Mouse (Mus musculus): ENCODE data around the gene Tm7sf2.

Gene Tm7sf2

DNA sequence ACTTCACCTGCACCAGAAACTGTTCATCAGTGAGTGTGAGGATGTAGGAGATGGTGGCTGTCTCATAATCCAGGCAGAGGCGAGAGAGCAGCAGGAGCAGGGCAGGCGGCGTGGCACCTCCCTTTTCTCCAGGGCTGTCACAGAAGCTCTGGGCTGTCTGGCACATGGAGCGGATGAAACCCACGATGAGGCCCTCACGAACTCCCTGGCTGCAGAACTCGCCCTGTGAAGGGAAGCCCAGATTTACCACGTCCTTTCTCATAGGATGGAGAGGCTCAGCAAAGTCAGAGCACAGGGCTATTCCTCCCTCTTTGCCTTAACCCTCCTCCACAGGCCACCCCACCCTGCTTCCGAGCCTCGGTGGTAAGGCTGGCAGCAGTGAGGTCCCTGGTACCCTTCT lies 1.7 kb upstream of the Tm7sf2 start:
- DNase-seq (ENCODE audit: low read depth), result no peak

GRCm38 (mm10) chr19:6068951-6069350 lies 778 bp upstream of the Tm7sf2 start:
- no peak for DNase-seq (ENCODE audit: low read depth)

DNA sequence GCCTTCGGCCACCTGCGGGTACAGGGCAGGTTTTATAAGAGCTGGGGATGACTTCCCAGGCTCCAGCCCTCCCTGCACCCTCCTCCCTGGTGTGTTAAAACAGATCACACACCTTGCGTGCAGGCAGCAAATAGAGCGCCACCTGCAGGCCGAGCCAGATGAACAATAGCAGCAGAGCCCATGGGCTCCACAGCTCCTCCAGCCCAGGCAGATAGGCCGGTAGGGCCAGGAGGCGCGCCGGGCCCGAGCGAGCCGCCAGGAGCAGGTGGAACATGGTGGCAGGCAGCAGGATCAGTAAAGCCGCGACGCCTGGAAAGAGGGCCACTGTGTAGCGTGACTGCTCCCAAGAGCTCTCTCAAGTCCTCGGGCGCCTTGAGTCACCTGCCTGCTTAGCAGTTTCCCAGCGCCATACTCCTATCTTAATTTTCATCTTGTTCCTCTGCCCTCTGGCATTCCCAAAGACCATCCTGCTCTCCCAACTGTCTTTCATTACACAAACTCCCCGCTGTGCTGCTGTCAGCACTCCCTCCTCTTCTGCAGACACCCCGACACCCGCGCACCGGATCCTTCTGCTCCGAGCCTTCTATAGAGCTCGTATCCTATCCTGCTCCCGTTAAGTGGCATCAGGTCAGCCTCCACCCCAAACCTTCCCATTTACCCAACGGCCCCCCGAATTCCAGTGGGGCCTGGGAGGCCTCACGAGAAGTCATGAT lies 1.0 kb downstream of the Tm7sf2 start:
- DNase-seq (ENCODE audit: low read depth), result peak; percentile 93

GRCm38 (mm10) chr19:6066571-6066970 lies 1.6 kb downstream of the Tm7sf2 start:
- DNase-seq (ENCODE audit: low read depth), result no peak

DNA sequence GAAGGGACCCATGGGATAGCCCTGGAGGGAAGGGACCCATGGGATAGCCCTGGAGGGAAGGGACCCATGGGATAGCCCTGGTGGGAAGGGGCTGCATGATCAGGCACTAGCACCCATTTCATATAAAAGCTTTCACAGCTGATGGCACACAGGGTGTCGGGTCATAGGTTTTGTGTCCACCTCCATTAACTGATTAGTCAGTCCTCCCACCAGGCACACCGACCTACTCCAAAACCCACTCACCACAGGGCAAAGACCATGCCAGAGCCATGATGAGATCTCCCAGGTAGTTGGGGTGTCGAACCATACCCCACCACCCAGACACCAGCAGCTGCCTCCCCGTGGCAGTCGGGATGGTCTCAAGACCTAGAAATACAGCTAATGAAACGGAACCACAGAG lies 5.1 kb downstream of the Tm7sf2 start:
- no peak for DNase-seq (ENCODE audit: low read depth)

DNA sequence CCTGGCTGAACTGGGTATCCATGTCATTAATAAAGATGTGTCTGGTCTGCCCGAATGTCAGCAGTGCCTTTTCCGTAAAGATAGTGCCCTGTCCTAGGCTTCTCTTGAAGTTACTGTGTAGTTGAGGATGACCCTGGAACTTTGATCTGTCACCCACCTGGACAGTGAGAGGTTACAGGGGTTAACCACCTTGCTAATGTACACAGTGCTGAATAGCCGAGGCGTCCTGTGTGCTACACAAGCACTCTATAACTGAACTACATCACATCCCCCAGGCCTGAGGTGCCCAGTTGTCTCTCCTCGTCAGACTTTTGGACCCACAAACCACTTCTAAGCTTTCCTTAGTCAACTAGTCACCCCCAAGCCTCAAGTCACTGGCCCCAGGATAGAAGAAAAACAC lies 5.8 kb downstream of the Tm7sf2 start:
- no peak for DNase-seq (ENCODE audit: low read depth)

DNA sequence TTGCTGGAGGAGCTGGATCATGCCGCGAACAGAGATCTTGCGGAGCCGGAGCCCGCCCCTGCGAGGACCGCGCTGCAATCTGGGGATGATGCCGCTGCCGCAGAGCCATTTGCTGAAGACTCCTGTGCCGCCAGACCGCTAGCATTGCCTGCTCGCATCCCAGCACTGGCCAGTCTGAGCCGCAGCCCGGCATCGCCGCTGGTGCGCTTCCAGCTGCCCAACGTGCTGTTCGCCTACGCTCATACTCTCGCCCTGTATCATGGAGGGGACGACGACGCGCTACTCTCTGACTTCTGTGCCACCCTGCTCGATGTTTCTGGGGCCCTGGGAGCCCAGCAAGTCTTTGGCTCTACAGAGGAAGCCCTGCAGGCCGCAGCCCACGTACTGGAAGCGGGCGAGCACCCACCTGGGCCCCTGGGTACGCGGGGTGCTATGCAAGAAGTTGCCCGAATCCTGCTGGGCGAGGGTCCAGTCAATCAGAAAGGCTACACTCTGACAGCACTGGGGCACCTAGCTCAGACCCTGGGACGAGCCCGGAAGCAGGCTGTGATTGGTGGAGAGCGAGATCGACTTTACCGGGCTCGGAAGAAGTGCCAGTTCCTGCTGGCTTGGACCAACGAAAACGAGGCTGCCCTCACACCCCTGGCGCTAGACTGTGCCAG lies 6.4 kb downstream of the Tm7sf2 start:
- peak; percentile 74 for DNase-seq (ENCODE audit: low read depth)

DNA sequence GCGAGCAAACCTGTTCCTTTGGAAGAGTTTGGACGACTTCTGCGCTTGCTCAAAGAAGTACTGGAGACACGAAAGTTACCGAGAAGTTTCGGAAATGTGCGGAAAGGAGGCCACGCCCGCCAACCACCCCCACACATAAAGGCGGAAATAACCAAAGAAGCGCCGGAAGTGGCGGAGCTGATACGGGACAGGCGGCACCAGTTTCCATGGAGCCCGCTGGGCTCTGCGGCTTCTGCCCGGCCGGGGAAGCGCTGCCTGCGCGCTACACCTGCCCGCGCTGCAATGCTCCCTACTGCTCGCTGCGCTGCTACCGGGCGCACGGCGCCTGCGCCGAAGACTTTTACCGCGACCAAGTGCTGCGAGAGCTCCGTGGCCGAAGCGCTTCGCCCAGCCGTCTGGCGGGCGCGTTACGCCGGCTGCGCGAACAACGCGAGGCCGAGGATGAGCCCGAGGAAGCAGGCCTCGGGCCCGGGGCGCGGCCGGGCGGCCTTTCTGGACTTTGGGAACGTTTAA lies 7.1 kb downstream of the Tm7sf2 start, which contains the start of gene Znhit2:
Znhit2 (plus strand) TSS at position 172 of the 513 bp plus-strand sequence.
- DNase-seq (ENCODE audit: low read depth), result peak; percentile 96

- no peak for DNase-seq (ENCODE audit: low read depth)
Observed at GRCm38 (mm10) chr19:6058966-6059365, 9.2 kb downstream of the Tm7sf2 start.

GRCm38 (mm10) chr19:6058513-6058912 lies 9.7 kb downstream of the Tm7sf2 start:
- no peak for DNase-seq (ENCODE audit: low read depth)

DNA sequence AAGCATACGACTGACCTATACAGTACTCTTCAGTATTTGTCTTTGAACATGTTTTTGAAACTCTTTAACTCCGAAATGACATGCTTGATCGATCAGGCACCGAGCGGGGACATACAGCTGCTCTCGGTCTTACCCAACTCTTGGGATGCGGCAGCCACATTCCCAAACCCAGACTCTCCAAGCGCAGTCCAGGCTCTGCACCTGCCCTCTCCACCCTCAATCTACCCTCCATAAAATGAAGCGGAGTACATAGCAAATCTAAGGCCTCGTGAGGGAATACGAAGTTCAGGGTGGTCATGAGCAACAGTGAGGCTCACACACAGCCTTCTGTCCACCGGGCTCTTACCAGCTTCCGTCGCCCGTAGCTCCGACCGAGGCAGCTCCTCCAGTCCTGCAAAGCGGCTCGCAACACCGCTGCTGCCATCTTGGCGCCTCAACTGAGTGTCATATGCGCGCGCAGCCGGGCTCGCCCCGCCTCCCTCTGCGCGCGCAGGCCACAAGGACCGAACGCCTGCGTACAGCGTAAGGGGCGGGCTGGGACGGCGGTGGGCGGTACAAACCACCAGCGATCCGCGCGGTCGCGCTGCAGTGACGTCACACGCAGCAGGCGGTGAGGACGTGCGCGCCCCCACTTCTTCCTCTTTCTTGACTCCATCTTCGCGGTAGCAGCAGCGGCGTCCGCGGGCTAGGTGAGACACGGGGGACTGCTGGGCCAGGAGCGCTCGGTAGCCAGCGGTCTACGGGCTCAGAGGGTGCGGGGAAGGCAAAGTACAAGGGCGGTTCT lies 10.7 kb downstream of the Tm7sf2 start, which contains the start of the genes Mrpl49 and Fau:
Mrpl49 (minus strand) TSS at position 473 of the 784 bp plus-strand sequence.
Fau (plus strand) TSS at position 532 of the 784 bp plus-strand sequence.
- peak; percentile 99 for DNase-seq (ENCODE audit: low read depth)

DNA sequence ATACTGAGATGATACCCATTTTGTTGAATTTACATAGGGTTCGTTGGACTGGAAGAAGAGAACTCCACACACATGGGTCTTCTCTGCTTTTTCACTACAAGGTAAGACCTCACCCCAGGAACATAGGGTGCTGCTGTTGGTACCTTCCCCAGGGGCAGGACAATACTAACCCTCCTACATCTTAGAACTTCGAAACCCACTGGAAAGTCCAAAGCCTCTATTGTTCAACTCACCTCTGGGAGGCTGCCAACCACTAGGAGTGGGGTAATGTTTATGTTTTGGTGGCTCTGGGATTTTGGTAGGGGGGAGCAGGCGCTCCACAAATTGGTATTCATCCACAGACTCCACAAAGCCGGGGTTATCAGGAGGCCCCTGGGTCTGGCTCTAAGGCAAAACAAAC lies 11.5 kb downstream of the Tm7sf2 start:
- no peak for DNase-seq (ENCODE audit: low read depth)

DNA sequence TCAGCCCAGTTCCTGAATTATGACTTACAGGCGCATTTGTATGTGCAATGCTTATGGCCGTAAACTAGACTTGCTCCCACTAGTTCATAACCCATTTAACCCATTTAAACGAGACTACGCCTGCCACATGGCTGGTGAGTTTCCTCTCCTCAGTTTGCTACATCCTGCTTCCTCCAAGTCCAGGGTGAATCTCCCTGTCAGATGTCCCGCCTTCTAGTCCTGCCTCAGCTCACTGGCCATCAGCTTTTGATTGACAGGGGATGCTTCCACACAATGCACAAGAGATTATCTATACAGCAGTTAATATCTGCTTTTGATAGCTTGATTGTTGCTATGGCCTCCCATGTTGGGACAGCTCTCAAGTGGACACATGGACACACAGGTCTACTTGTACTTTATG lies 13.9 kb downstream of the Tm7sf2 start:
- DNase-seq (ENCODE audit: low read depth), result peak; percentile 10

GRCm38 (mm10) chr19:6052516-6052915 lies 15.7 kb downstream of the Tm7sf2 start:
- no peak for DNase-seq (ENCODE audit: low read depth)

GRCm38 (mm10) chr19:6048681-6049410 lies 19.3 kb downstream of the Tm7sf2 start:
- DNase-seq (ENCODE audit: low read depth), result no peak

DNA sequence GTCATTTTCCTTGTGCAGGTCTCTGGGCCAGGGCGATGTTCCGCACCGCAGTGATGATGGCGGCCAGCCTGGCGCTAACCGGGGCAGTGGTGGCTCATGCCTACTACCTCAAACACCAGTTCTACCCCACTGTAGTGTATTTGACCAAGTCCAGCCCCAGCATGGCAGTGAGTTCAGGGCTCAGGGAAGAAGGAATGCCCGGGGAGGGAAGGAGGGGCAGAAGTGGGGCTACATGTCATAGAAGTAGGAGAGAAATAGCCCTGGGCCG lies 20.3 kb downstream of the Tm7sf2 start:
- DNase-seq (ENCODE audit: low read depth), result no peak

GRCm38 (mm10) chr19:6047154-6047898 lies 20.8 kb downstream of the Tm7sf2 start:
- no peak for DNase-seq (ENCODE audit: low read depth)

DNA sequence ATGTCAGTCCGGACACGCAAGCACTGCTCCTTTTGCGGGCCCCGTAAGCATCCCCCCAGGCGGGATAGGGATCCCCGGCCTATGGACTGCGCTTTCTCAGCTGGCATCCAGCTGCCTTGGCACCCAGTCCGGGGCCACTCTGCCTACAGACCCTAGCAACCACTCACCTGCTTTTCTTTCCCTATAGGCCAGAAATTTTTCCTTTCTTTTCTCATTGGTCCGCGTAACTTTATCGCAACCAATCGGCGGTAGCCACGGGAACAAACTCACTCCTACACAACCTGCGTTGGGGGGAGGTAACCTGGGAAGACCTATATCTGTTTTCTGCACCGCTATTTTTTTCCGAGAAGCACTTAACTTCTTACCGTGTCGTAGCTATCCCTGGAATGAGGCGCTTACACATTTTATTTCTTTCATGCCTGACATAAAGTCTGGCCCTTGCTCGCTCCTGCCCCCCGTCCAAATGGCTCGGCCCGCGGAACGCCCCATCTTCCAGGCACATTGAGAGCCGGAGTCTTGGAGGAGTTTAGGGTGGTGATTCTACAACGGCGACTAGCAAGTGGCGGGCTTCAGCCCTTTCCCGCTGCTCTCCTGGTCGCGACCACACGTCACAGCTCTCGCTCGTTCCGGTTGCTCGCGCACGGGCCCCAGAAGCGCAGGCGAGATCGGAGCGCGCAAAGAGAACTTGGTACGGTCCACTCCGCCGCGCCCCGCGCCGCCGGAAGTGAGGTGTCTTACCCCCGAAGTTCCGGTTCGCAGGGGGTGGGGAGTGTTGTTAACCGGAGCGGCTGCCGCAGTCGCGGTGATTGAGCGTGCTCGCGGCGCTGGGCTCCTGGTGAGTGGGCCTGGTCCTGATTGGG lies 21.6 kb downstream of the Tm7sf2 start, which contains the start of gene Syvn1:
Syvn1 (plus strand) TSS at position 283 of the 860 bp plus-strand sequence.
- peak; percentile 95 for DNase-seq (ENCODE audit: low read depth)

DNA sequence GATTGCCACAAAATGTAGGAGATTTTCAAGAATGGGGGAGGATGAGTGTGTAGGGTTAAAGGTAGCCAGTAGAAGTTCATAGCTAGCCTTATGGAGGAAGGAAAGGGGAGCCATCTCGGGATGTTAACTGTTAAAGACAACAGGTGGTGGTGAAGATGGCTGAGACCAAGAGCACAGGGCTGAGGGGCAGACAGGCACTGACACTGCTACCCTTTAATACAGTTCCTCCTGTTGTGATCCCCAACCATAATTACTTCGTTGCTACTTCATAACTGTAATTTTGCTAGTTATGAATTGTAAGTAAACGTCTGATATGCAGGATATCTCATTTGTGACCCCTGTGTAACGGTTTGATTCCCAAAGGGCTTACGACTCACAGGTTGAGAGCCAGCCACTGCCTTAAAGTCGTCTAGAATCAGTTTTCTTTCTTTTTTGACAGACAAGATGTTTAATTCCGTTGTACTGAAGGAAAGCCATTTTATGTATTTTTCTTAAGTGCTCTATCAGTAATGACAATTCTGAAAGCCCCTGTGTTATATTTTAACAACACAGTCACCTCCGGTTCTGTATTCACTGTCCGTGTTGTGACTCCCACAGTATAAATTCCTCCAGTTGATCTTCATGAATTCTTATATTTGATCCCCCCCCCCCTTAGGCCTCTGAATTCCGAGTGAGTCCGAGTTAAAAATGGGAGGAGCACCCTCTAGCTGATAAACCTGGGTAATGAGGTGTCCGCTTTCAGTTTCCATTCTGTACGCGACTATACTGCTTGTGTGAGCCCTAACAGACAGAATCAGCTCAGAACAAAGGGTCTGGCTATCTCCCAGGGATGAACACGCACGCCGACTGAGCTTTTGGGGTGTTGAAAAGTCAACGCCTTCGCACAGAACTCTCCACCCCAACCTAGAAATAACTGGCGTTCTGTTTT lies 22.5 kb downstream of the Tm7sf2 start:
- DNase-seq (ENCODE audit: low read depth), result no peak
